Mouse (Mus musculus): ENCODE measurements at regions not wholly inside any gene's neighbourhood (a gene's known extent, or its start where the extent isn't known, plus 50 kb on each side); places are given as distances from the start of the nearest gene placed in this dataset.

DNA sequence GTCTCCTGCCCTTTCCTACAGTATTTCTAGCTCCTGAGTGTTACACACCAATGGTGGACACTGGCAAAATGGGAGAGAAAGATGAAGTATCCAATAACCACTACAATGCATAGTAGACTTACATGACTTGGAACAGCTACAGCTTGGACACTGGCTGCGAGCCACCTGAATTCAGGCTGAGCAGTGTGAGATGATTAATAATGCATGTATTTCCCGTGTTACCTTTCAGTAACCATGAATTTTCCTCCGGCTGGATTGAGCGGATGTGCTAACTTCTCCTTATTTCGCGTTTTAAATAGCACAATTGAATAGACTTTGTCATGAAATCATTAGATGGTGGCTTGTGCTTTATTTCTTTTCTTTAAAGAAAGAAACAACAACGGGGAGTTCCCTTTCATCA, 142.4 kb upstream of the Gm17728 start:
- TF ChIP-seq FLI1 (IDR thresholded peaks at IDR 0.05; ENCODE audit: low read length) (no peak), GATA1 (IDR thresholded peaks at IDR 0.05; ENCODE audit: borderline replicate concordance, low read length) (no peak)
